Mouse (Mus musculus) cortical plate, adult 2 months (tissue): ENCODE results near the gene Olfr810.

ENCODE experiments used
- CTCF ChIP-seq: fragments of 200-500 bp; IDR thresholded peaks from 2 replicates; pipeline ENCODE4 v1.5.1; 2011; ENCODE audit warnings: mild to moderate bottlenecking, control low read depth, low read length; ENCODE audit not compliant: insufficient read depth; ENCODE audit errors: extremely low read depth
- POLR2A ChIP-seq: fragments of 200-500 bp; IDR thresholded peaks from 2 replicates; pipeline ENCODE4 v1.6.1; 2011; ENCODE audit warnings: mild to moderate bottlenecking, low read length, control low read depth; ENCODE audit not compliant: insufficient read depth; ENCODE audit errors: extremely low read depth

- TF ChIP-seq POLR2A (no peak), CTCF (no peak)
Observed at GRCm38 (mm10) chr10:129765182-129765581, 29.5 kb downstream of the Olfr810 start, which contains the start of gene Olfr808.
